Mouse (Mus musculus) left cerebral cortex, adult 2 months (tissue): ENCODE measurements at regions not wholly inside any gene's neighbourhood (a gene's known extent, or its start where the extent isn't known, plus 50 kb on each side); places are given as distances from the start of the nearest gene placed in this dataset.
A peak's percentile ranks its signal among the peaks of the same experiment; 100 is the strongest.

Experiments used
- DNase-seq, 2 experiments: peaks; one replicate each; pipeline ENCODE4 v3.0.0; 2021 to 2022; ENCODE audit warnings: low spot score in 2 of 2, mixed read lengths in 1 of 2; ENCODE audit errors: extremely low spot score in 1 of 2
- H3K27ac ChIP-seq: fragments of 200-600 bp; 2 replicates; pipeline ENCODE4 v1.8.1; 2022
- H3K4me3 ChIP-seq: fragments of 200-600 bp; 2 replicates; pipeline ENCODE4 v1.8.1; 2022
- CTCF ChIP-seq: fragments of 200-600 bp; IDR thresholded peaks from 2 replicates; pipeline ENCODE4 v1.8.1; 2022; ENCODE audit warnings: antibody characterized with exemption, mild to moderate bottlenecking, moderate library complexity
- intact Hi-C: fragments of 180-260 bp; cut with DNase I; formaldehyde crosslinking; loops from one replicate; pipeline ENCODE4 v1.15.1; 2025

GRCm38 (mm10) chr16:88412287-88412686, 94.5 kb downstream of the Cldn17 start:
- no peak for TF ChIP-seq CTCF
- no peak overlapping the region for H3K4me3 ChIP-seq
- intact Hi-C loops, result no loop called here
- DNase-seq, result no peak
- H3K27ac ChIP-seq, result no peak overlapping the region

GRCm38 (mm10) chr16:88408144-88408543, 98.6 kb downstream of the Cldn17 start:
- H3K27ac ChIP-seq, result no peak overlapping the region
- no peak for DNase-seq
- intact Hi-C loops, result no loop called here

GRCm38 (mm10) chr16:88404331-88404730, 102.4 kb downstream of the Cldn17 start:
- TF ChIP-seq CTCF, result no peak
- no peak overlapping the region for H3K4me3 ChIP-seq
- intact Hi-C loops, result no loop called here
- DNase-seq, result no peak
- H3K27ac ChIP-seq, result no peak overlapping the region

More at GRCm38 (mm10) chr16:88408144-88408543, 98.6 kb downstream of the Cldn17 start:
- no peak overlapping the region for H3K4me3 ChIP-seq
- no peak for TF ChIP-seq CTCF

GRCm38 (mm10) chr16:88399881-88400280, 106.9 kb downstream of the Cldn17 start:
- Histone ChIP-seq H3K4me3 (no peak overlapping the region), H3K27ac (no peak overlapping the region)
- TF ChIP-seq CTCF, result no peak
- DNase-seq, result no peak
- intact Hi-C loops, result no loop called here

GRCm38 (mm10) chr16:88392764-88393163, 102.7 kb upstream of the Grik1 start:
- intact Hi-C loops, result no loop called here
- no peak overlapping the region for H3K4me3 ChIP-seq

GRCm38 (mm10) chr16:88381605-88382279, 91.7 kb upstream of the Grik1 start:
- no peak for DNase-seq
- no peak for TF ChIP-seq CTCF
- intact Hi-C loops, result no loop called here
- Histone ChIP-seq H3K27ac (no peak overlapping the region), H3K4me3 (no peak overlapping the region)

More at GRCm38 (mm10) chr16:88392764-88393163, 102.7 kb upstream of the Grik1 start:
- TF ChIP-seq CTCF, result peak; percentile 53
- H3K27ac ChIP-seq, result no peak overlapping the region
- no peak for DNase-seq

- intact Hi-C loops, result loop anchor here (10.0 kb wide), 2 partner anchors 449 to 1139 kb away; partner anchors contain the start of genes Krtap14 and Krtap15
- no peak for TF ChIP-seq CTCF
- no peak for DNase-seq
- Histone ChIP-seq H3K27ac (no peak overlapping the region), H3K4me3 (no peak overlapping the region)
These were observed 85.6 kb upstream of the Grik1 start for GRCm38 (mm10) chr16:88375622-88376021.

GRCm38 (mm10) chr16:88374612-88375011, 84.5 kb upstream of the Grik1 start:
- Histone ChIP-seq H3K27ac (no peak overlapping the region), H3K4me3 (no peak overlapping the region)
- no peak for DNase-seq
- intact Hi-C loops, result loop anchor here (10.0 kb wide), 2 partner anchors 450 to 1140 kb away; partner anchors contain the start of genes Krtap14 and Krtap15
- TF ChIP-seq CTCF, result no peak

GRCm38 (mm10) chr16:88372034-88372433, 82.0 kb upstream of the Grik1 start:
- intact Hi-C loops, result loop anchor here (1.0 to 10.0 kb wide), 4 partner anchors 170 to 1393 kb away; partner anchors contain the start of genes Krtap14 and Krtap15
- TF ChIP-seq CTCF, result peak; percentile 88

GRCm38 (mm10) chr16:88368146-88368545, 78.1 kb upstream of the Grik1 start:
- DNase-seq, result no peak
- no peak for TF ChIP-seq CTCF
- intact Hi-C loops, result no loop called here
- Histone ChIP-seq H3K27ac (no peak overlapping the region), H3K4me3 (no peak overlapping the region)

More at GRCm38 (mm10) chr16:88372034-88372433, 82.0 kb upstream of the Grik1 start:
- Histone ChIP-seq H3K27ac (no peak overlapping the region), H3K4me3 (no peak overlapping the region)
- peak; percentile 17 to 19 for DNase-seq

- intact Hi-C loops, result no loop called here
- TF ChIP-seq CTCF, result no peak
- no peak for DNase-seq
- Histone ChIP-seq H3K4me3 (no peak overlapping the region), H3K27ac (no peak overlapping the region)
These were observed 77.1 kb upstream of the Grik1 start for GRCm38 (mm10) chr16:88367162-88367561.

GRCm38 (mm10) chr16:88360081-88360480, 70.0 kb upstream of the Grik1 start:
- no peak for DNase-seq
- intact Hi-C loops, result no loop called here
- TF ChIP-seq CTCF, result no peak
- no peak overlapping the region for H3K27ac ChIP-seq
- H3K4me3 ChIP-seq, result no peak overlapping the region
